Mouse (Mus musculus): Measurements from ENCODE around the gene Ntm. TPM values are rescaled to one million over a fixed set of nuclear protein-coding genes. Genes with fewer than 3 reads are reported as not detected.
A peak's percentile ranks its signal among the peaks of the same experiment; 100 is the strongest.

The Ntm gene
- total RNA-seq, 2 experiments from 2014 or later = 136 to 166 TPM

DNA sequence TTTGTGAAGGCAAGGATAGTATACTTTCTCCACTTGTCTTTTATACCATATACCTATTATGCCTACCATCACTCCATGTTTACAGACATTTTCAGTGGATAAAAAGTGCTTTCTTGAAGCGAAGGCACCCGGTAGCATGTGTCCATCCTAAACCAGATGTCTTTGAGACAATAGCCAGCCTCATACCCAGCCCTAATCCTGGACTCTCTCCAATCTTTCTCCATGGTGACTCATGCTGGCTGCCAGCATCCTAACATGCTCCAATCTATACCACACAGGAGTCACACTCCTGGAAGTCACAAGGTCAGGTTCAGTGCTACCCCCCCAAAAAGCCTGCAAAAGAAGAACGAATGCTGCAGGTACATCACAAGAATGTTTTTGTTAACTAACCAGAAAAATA is 765.9 kb downstream of the Ntm start:
- DNase-seq (ENCODE audit: low spot score in 2 of 2) = no peak

DNA sequence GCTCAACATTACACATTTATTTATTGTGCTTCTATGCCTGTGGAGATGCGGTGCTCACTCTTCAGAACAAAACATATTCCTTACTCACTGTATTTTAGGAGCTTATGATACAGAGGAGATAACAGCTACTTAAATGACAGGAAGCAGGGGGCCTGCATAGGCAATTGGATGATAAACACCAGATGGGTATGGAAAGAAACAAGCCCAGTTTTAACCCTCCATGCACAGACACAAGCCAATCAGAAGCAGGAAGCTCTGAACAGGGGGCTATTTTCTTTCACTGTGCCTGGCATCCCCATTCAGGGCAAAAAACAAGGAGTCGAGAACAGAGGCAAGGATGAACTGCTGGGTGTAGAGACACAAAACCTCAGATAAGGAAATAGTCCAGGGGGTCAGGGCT is 768.7 kb downstream of the Ntm start:
- no peak for DNase-seq (ENCODE audit: low spot score in 2 of 2)

DNA sequence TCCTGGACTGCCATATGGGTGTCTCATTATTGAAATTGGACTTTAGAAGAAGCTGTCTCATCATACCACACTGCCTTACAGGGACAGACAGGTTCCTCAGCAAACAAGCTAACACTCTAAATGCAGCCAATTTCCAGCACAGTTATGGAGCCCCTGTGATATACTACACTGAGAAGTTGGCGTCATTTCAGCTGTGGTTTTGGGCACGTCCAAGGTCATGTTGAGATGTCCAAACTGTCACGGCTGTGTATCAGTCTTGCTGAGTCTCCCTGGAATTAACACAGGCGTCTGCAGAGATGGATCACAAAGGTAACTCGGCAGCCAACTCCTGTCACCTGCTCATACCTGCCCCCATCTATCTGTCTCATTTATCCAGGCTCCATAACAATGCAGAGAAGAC is 779.9 kb downstream of the Ntm start:
- DNase-seq (ENCODE audit: low spot score in 2 of 2) = no peak

DNA sequence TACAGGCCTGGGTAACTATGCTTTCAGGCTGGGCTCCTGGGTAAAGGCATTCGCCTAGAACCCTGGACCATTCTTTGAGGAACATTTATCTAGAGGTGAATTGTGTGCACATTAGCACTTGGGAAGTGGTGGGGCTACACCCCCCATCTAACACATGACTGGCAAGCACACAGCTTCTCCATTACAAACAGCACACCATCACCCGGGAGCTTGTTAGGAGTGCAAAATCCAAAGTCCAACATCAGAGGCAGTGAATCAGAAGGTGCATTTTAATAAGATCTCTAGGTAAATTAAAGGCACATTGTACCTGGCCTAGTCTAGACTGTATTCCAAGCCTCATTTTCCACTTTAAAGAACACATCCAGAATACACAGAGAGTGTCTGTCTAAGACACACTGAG is 781.3 kb downstream of the Ntm start:
- DNase-seq (ENCODE audit: low spot score in 2 of 2) = no peak

DNA sequence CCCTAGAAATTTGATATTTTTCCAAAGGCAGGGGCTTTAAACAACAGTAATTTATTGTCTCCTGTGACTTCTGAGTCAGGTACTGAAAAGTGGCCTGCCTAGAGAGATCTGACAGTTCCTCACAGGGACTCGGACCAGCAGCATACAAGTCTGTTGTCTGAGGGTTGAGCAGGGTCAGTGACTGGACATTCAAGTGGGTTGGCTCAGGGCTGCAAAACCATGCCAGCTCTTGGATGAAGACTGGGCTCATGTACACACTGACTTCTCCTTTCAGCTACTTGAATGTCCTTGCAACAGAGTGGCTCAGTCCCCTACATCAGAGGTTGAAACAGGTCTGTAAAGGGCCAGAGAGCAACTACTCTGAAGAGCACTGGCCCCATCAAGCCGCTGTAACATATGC is 797.2 kb downstream of the Ntm start:
- DNase-seq (ENCODE audit: low spot score in 2 of 2) = no peak

DNA sequence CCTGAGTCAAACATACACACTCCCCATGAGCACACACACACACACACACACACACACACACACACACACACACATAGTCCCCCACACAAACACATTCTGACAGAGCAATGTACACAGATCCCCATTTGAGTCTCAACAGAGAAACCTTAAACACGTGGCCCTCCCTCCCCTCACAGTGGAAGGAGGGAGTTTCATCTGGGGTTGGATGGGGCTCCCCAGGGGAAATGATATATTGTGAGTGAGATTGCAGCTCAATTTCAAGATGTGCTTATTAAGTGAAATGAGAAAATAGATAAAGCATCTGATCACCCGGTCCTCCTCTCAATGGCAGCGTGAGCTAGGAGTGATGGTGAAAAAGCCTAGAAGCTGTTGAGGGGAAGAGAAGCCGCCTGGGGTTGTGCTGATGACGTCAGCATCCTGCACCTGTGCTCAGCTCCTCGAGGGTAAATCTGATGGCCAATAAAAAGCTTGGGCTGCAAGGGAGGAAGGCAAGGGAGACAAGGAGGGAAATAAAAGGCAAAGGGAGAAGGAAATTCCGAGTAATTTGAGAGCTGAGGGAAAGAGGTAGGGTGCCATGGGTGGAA is 801.8 kb downstream of the Ntm start:
- no peak for DNase-seq (ENCODE audit: low spot score in 2 of 2)

DNA sequence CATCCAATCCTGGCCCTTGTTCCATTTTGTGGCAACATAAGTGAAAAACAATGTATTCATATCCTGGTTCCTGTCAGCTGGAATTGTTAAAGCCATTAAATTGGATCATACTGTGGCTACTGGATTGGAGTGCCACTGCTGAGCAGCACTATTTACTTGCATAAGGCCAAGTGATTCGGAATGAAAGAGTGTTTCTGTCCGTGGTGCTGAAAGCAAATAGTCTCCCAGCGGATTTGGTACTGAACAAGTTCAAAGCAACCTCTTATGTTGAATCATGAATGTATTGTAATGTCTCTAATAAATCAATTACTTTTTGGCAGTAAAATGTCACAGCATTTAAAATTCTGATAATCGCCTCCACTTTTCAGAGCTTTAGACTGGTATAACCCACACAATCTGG is 817.0 kb downstream of the Ntm start:
- DNase-seq (ENCODE audit: low spot score in 2 of 2) = peak in 1 of 2 experiments; percentile 41

DNA sequence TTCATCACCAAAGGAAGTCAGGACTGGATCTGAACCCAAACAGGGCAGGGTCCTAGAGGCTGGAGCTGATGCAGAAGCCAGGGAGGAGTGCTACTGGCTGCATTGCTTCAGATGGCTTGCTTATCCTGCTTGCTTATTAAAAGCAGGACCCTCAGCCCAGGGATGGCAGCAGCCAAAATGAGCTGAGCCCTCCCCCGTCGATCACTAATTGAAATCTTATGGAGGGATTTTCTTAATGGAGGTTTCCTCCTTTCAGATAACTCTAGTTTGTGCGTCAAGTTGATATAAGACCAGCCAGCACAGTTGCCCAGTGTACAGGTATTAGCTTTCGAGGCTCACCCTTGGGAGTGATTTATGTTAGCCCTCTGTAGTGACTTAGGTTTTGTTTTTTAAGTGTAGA is 826.9 kb downstream of the Ntm start:
- DNase-seq (ENCODE audit: low spot score in 2 of 2) = no peak

DNA sequence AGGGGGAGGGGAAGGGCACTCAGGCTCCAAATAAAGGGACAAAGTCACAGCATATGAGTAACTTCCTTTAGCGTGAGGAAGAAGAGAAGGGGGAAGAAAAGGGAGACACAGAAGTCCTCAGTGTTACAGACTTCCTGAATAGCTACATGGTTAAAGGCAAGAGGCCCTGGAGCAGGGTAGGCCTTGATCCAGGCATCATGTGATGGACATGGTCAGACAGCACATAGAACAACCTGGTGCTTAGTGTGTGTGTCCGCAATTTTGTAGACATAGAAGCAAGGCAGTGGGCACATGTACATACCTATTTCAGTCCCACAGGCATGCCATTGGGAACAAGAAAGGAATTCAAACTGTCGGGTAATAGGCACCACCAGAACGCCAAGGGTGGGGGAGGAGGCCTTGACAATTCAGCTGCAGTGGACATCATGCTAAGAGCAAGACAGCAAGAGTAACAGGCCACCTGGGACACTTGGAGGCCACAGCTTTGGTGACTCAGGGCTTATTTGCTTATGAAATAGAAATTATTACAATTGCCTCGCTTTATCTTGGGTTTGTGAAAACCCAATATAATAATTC is 832.1 kb downstream of the Ntm start:
- no peak for DNase-seq (ENCODE audit: low spot score in 2 of 2)

DNA sequence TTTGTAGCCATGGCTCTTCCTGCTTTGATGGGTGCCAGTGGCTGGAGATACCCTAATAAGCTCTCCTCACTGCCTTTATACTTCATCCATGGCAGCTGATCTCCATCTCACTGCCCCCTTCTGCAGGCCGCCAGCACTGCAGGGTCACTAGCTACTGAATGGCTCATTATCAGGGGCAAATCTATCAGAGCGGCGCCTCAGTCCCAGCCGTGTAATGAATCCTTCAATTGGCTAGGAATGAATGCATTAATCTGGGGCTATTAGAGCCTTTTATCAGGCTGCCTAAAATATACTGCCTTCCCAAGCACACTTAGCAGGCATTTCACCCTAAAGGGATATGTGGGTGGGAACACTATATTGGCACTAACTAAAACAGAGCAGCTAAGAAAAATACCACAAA is 832.6 kb downstream of the Ntm start:
- DNase-seq (ENCODE audit: low spot score in 2 of 2) = no peak

DNA sequence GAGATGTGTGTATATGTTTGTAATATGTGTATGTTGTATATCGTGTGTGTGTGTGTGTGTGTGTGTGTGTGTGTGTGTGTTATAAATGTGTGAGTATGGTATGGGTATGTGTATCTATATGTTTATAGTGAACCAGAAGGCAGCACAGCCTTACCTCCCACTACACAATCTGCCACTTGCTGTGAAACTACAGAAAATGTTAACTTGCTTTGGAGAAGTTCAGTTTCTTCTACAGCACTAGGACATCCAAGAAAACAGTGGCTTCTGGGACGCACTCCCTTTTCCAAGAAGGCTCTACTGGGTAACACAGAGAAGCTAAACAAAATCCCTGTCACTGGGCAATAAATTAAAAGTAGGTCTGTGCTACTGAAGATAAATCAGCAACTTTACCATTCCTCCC is 834.5 kb downstream of the Ntm start:
- no peak for DNase-seq (ENCODE audit: low spot score in 2 of 2)

DNA sequence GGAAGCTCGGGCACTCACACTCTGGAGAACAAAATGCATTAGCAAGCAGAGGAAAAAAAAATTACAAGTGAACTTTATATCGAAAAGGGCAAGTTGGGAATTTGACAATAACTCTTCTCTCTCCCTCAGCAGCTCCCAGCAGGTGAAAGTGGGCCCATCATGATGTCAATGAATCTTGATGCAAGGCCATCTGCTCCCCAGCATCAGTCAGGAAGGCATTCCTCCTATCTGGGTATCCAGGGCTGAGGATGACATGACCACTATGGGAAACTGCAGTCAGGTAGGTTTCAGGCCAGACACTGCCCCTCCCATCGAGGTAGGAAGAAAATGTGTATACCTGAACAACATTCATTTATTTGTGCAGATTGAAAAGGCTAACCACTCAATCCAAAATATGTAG is 838.5 kb downstream of the Ntm start:
- no peak for DNase-seq (ENCODE audit: low spot score in 2 of 2)

DNA sequence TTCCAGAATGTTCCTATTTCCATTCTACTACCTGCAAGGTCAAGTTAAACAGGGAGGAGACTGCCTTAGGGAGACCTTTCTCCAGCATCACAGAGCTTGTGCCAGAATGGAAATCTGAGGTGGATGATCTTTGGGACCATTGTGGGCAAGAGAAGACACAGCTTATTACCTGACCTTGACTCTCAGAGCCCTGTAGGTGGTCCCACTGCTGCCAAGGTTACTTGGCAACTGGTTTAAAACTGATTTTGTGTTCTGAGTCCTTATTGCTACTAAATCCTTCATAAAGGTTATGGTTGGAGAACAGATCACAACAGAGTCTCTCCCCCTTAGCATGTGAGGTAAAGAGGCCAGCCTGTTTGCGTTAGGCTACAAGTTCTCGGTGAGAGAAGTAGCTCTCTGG is 839.1 kb downstream of the Ntm start:
- no peak for DNase-seq (ENCODE audit: low spot score in 2 of 2)

DNA sequence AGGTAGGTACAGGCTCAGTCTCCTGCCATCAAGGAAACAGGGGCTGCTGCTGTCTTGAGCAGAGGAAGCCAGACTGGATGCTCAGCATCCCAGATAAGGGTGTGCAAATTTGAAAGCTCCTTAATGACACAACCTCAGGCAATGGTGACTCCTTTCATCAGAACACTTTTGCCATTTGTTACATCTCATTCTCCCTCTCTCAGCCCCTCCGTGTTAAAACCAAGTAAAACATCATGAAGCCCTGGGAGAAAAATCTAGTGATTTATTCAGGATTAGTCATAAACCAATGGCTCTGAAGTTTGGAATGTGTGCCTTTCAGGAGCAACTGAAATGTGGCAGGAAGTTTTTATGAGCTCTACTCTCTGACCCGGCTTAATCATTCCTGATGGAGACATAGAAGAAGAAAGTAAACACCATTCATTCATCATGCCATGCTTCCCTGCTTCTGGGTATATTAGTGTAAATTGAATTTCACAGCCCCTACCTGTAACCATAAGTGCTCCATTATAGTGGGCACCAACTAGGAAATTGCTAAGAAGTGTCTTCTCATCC is 845.3 kb downstream of the Ntm start:
- DNase-seq (ENCODE audit: low spot score in 2 of 2) = no peak

DNA sequence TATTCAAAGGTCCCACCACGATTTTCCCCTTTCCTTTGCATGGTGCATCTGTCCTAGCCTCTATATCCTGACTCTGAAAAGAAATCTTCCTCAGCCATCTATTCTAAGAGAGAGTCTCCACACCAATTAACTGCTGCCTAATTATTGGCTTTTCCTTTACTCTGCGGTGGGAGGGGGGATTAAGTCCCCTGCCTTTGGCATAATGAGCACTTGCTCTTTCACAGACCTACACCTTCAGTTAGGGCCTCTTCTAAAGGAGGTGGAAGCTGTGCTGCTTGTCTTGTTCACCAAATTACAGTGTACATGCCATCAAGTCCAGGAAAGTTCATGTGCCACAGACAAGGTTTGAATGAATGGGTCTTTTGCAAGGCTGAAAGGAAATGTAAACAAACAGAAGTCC is 847.6 kb downstream of the Ntm start:
- DNase-seq (ENCODE audit: low spot score in 2 of 2) = no peak

DNA sequence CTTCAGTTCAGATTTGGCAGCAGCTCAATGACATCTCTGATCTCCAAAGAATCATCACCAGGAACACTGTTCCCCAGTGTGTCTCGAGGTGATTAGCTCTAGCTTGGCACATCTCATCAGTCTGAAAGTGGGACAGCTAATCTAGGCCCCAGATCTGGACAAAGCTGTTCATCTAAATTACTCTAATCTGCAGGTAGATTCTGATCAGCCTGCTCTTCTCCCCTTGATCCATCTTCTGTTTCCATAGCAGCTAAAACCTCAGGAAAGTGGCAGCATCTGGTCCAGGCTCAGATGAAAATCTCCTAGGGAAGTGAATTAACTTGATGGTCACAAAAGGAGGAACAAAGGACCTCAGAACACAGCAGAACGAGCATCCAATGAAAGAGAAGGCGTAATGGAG is 856.2 kb downstream of the Ntm start:
- no peak for DNase-seq (ENCODE audit: low spot score in 2 of 2)

DNA sequence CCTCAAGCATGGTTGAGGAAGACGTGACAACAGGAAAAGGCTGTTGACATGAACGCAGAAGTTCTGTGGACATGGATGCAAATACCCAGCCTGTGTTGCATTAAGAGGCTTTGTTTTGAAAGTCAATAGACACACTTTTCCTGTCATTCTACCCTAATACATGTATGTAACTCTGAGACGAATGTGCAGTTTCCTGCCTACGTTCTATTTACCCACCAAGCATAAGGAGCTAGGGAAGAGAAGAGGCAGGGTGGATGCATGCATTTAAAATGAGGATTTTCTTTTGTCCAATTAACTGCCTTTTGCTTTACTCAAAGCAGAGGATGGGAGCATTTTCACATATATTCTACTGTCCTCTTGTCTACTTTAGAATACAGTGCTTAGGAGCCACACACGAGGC is 858.5 kb downstream of the Ntm start:
- no peak for DNase-seq (ENCODE audit: low spot score in 2 of 2)

DNA sequence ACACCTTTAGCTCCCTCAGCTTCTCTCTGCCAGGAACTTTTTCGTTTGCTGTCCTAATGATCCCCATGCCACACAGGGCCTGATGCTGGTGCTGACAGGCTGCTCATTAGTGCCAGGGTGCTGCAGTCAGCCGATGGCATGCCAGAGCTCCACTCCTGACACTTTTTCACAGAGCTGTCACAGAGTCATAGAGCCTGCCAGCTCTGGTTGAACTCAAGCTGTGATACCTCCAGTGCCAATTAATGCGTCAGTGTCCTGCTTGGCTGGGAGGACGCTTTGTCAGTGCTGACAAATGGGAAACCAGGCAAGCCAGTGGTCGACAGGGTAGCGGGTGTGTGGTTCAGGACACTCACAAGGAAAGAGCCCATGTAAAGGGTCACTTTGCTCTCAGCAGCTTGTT is 858.9 kb downstream of the Ntm start:
- DNase-seq (ENCODE audit: low spot score in 2 of 2) = peak; percentile 50 to 81

DNA sequence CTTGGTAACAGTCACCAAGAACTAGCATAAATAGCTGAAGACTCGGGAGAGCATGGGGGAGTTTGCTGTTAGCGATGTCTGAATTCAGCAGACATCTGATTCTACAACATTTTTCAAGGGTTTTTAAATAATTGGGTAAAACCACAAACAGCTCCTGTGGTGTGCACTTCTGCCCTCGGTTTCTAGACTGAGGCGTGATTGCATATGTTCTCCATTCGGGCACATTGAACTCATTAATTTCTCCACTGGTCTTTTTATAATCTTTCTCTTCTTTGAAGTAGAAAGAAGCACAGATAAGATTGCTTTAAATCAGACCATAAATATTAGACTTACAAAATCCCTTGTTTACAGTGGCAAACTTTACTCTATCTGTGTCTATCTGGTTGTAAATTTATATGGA is 862.3 kb downstream of the Ntm start:
- no peak for DNase-seq (ENCODE audit: low spot score in 2 of 2)

DNA sequence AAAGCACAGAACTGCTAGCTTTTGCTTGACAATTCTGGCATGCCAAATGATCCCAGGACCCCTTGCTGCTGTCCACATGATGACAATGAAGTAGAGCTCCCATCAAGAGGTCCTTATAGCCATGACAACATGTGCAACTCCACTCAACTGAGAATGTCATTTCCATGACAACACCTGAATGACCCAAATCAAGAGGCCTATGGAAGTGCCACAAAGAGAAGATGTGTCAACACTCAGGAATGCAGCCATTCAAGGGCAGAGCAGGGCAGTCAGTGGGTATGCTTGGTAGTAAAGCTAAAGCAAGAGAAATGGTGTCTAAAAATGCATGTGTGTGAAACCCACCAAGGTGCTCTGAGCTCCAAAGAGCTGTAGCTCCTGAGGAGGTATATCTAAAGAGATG is 870.5 kb downstream of the Ntm start:
- no peak for DNase-seq (ENCODE audit: low spot score in 2 of 2)

DNA sequence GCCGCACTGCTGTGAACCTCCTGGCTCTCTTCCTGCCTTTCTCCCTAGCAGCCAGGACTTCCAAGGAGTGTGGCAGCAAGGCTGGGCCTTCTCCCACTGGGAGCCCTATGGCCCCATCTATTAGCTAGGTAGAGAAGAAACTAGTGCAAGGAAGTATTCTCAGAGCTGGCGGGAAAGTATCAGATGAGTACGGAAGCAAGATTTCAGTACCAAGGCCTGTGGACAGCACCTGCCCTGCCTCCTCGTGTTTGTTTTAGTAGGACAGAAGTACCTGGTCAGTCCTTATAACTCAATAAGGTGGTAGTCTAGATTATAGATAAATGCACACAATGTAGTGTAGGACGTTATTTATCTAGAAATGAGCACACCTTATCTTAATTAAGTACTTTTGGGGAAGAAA is 874.3 kb downstream of the Ntm start:
- no peak for DNase-seq (ENCODE audit: low spot score in 2 of 2)

DNA sequence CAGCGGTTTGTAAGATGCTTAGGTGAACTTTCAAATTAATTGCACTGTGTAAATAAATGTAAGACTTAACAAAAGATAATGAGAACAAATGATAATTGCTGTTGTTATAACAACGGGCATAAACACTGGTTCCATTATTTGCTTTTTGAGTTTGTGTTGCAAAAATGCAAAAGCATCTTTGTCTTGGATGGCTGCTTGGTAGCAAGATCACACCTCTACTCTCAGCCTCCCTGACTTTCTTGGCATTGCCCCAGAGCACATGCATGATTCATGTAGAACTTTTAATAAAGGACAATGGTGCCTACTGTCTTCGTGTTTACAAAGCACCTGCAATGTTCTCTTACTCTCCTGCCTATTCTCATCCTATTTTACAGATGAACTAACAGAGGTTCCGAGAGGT is 875.3 kb downstream of the Ntm start:
- DNase-seq (ENCODE audit: low spot score in 2 of 2) = no peak

DNA sequence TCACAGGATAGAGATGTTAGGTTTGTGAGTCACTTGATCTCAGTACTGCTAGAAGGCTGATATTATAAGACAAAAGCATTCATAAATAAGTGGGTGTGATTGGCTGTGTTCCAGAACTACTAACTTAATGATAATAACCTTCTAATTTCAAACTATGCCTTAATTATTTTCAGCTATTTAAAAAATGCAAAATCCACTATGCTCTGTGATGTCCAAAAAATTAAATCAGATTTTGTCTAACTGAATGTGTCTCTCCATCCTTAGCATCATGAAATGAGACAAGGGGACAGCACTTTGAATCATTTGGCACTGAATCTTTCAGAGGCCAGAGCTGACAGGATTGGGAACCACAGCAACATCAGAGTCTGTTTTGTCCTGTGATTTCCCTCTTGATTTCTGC is 875.8 kb downstream of the Ntm start:
- no peak for DNase-seq (ENCODE audit: low spot score in 2 of 2)

Measured in layer of hippocampus, postnatal 14 days (tissue).